8 mouse cellular contexts compared by ENCODE assay signal in genomic region chr7:100120791-100121261, GRCm38 (mm10). TPM values are rescaled to one million over a fixed set of nuclear protein-coding genes. Genes with fewer than 3 reads are reported as not detected.
DNase-seq lines count a peak whose midpoint lies in the region; ATAC-seq lines count a peak whose summit lies in the region.

No protein-coding gene starts in this region.

- H3K4me3 ChIP-seq in intestine, embryonic 16.5 days (ENCODE audit: low read length) = peak overlapping the region; percentile 95
- peak overlapping the region; percentile 69 for H3K4me3 ChIP-seq in macrophage (ENCODE audit: inconsistent target)

- peak; percentile 62 for DNase-seq in left cerebral cortex, postnatal 4 days
- no peak for DNase-seq in left cerebral cortex, postnatal 14 days (ENCODE audit: low spot score in 2 of 2)
- peak; percentile 1 for DNase-seq in T-cell, adult 2 months (ENCODE audit: low spot score)
- DNase-seq in spleen, postnatal 36 days (ENCODE audit: low spot score in 2 of 2) = peak; percentile 40 to 54
- DNase-seq in thymus, postnatal 4 days = no peak

- no peaks in the 10 kb centered on the region for H3K27me3 ChIP-seq in intestine, embryonic 16.5 days (replicated peaks; ENCODE audit: control insufficient read depth, insufficient read depth, low read length)

- intact Hi-C loops in left cerebral cortex, postnatal 4 days (cut with DNase I) = loop anchor here (10.0 kb wide), 1 partner anchor 64 kb away; no protein-coding TSS in a partner anchor
- intact Hi-C loops in left cerebral cortex, postnatal 14 days (cut with DNase I) = loop anchor here (5.0 kb wide), 2 partner anchors 66 to 106 kb away; partner anchors contain the start of gene Pgm2l1

- no peaks in the 10 kb centered on the region for H3K9me3 ChIP-seq in intestine, embryonic 16.5 days (ENCODE audit: control insufficient read depth, low read length)

- H3K4me1 ChIP-seq in intestine, embryonic 16.5 days (ENCODE audit: control insufficient read depth, insufficient read depth, low read length) = no peaks in the 10 kb centered on the region; the same call in 1 of the 2 replicates

- H3K9ac ChIP-seq in intestine, embryonic 16.5 days (ENCODE audit: low read depth, low read length) = peak overlapping the region; percentile 92

- peak overlapping the region; percentile 89 for H3K27ac ChIP-seq in intestine, embryonic 16.5 days (ENCODE audit: low read length)
- peak overlapping the region; percentile 55 for H3K27ac ChIP-seq in macrophage

- peak overlapping the region; percentile 74 for H3K4me2 ChIP-seq in intestine, embryonic 16.5 days (ENCODE audit: low read depth, low read length)

- under 1% methylated on average over 25 of the region's 25 CpGs for WGBS in intestine, embryonic 16.5 days
- WGBS in macrophage (ENCODE audit: missing documents) = 2% methylated on average over 25 of the region's 25 CpGs

- H3K79me2 ChIP-seq in macrophage (ENCODE audit: inconsistent target) = peaks cover 50% of the 10 kb centered on the region

- peaks cover 4% of the 10 kb centered on the region; the same call in 1 of the 2 replicates for H3K36me3 ChIP-seq in intestine, embryonic 16.5 days (ENCODE audit: control insufficient read depth, insufficient read depth, low read length)
- H3K36me3 ChIP-seq in macrophage (ENCODE audit: inconsistent target) = peaks cover 28% of the 10 kb centered on the region

- peak; percentile 65 for ATAC-seq in erythroid progenitor cell, adult 5-6 weeks (replicated peaks; ENCODE audit: low FRiP score, poor library complexity, severe bottlenecking)
- ATAC-seq in intestine, embryonic 16.5 days = peak; percentile 58

RNA-seq across cellular contexts. Expression of gene Pold3, which starts 0.5 kb away (rescaled TPM):
- total RNA-seq in left cerebral cortex, postnatal 4 days (2021) = 10 to 100 TPM; 49.6 to 51.8 TPM
- 10 to 100 TPM; 25.7 to 31.7 TPM for total RNA-seq in left cerebral cortex, postnatal 14 days (2021)
- total RNA-seq in erythroid progenitor cell, adult 5-6 weeks (2015; ENCODE audit: low replicate concordance) = 54.9 and 62.0 TPM in 2 replicates
- total RNA-seq in erythroid progenitor cell, adult 5-6 weeks (2017; ENCODE audit: low replicate concordance) = 129 and 249 TPM in 2 replicates
- 41.0 and 45.7 TPM in 2 replicates for polyA plus RNA-seq in intestine, embryonic 16.5 days (2015; fragmentation: Nextera tagmentation; extraction: Ambion mirVana)
- total RNA-seq in macrophage (2018; cell fraction: chromatin; rRNA removed) = 100 to 1,000 TPM in 25 of 26 experiments, 10 to 100 TPM in 1; 96.3 to 303 (median 184) TPM
- total RNA-seq in macrophage (2018; cell fraction: cytosol; rRNA removed) = 10 to 100 TPM; 25.3 to 38.1 (median 30.7) TPM
- total RNA-seq in macrophage (2018; cell fraction: nucleus; rRNA removed) = 100 to 1,000 TPM in 12 of 26 experiments, 10 to 100 TPM in 14; 61.9 to 188 (median 96.1) TPM
- 27.4 to 53.5 TPM (median 39.1 TPM) in 3 replicates for polyA plus RNA-seq in macrophage (2018)

RNA-seq across cellular contexts. Expression of gene Lipt2, which starts 38.3 kb away (rescaled TPM):
- 1 to 10 TPM; 6.8 to 7.6 TPM for total RNA-seq in left cerebral cortex, postnatal 4 days (2021)
- 1 to 10 TPM; 4.3 to 5.5 TPM for total RNA-seq in left cerebral cortex, postnatal 14 days (2021)
- total RNA-seq in erythroid progenitor cell, adult 5-6 weeks (2015; ENCODE audit: low replicate concordance) = not detected in 2 replicates
- not detected in 2 replicates for total RNA-seq in erythroid progenitor cell, adult 5-6 weeks (2017; ENCODE audit: low replicate concordance)
- polyA plus RNA-seq in intestine, embryonic 16.5 days (2015; fragmentation: Nextera tagmentation; extraction: Ambion mirVana) = 15.6 and 16.4 TPM in 2 replicates
- 1 to 10 TPM in 2 of 26 experiments, under 1 TPM in 10, not detected in 14; 0.42 to 2.0 (median 0.72) TPM for total RNA-seq in macrophage (2018; cell fraction: chromatin; rRNA removed)
- total RNA-seq in macrophage (2018; cell fraction: cytosol; rRNA removed) = 1 to 10 TPM in 21 of 26 experiments, under 1 TPM in 5; 0.33 to 3.7 (median 1.8) TPM
- total RNA-seq in macrophage (2018; cell fraction: nucleus; rRNA removed) = 1 to 10 TPM in 8 of 26 experiments, under 1 TPM in 10, not detected in 8; 0.35 to 2.5 (median 0.73) TPM
- 2.6 to 6.6 TPM (median 5.7 TPM) in 3 replicates for polyA plus RNA-seq in macrophage (2018)

RNA-seq across cellular contexts. Expression of gene Kcne3, which starts 55.5 kb away (rescaled TPM):
- not detected for total RNA-seq in left cerebral cortex, postnatal 4 days (2021)
- not detected for total RNA-seq in left cerebral cortex, postnatal 14 days (2021)
- not detected in 2 replicates for total RNA-seq in erythroid progenitor cell, adult 5-6 weeks (2015; ENCODE audit: low replicate concordance)
- total RNA-seq in erythroid progenitor cell, adult 5-6 weeks (2017; ENCODE audit: low replicate concordance) = not detected in 2 replicates
- 57.7 and 66.6 TPM in 2 replicates for polyA plus RNA-seq in intestine, embryonic 16.5 days (2015; fragmentation: Nextera tagmentation; extraction: Ambion mirVana)
- total RNA-seq in macrophage (2018; cell fraction: chromatin; rRNA removed) = under 1 TPM in 1 of 26 experiments, not detected in 25; 0.98 TPM
- total RNA-seq in macrophage (2018; cell fraction: cytosol; rRNA removed) = under 1 TPM in 14 of 26 experiments, not detected in 12; 0.10 to 0.63 (median 0.34) TPM
- total RNA-seq in macrophage (2018; cell fraction: nucleus; rRNA removed) = under 1 TPM in 2 of 26 experiments, not detected in 24; 0.54 to 0.86 TPM
- 0.39 to 0.61 TPM (median 0.43 TPM) in 3 replicates for polyA plus RNA-seq in macrophage (2018)

Comparison
In these comparisons a context has a peak if more than half of its experiments do, and no peak if none do; other contexts are left out.
1. DNase-seq: peak in left cerebral cortex, postnatal 4 days (single experiment), T-cell, adult 2 months (single experiment) and spleen, postnatal 36 days (2 of 2); none in left cerebral cortex, postnatal 14 days (0 of 2) and thymus, postnatal 4 days (single experiment).
2. RNA of gene Lipt2, which starts 38.3 kb away (total RNA-seq): 6.8 to 7.6 TPM in left cerebral cortex, postnatal 4 days and 4.3 to 5.5 TPM in left cerebral cortex, postnatal 14 days; not detected in erythroid progenitor cell, adult 5-6 weeks; every median in the first group is over 4 times any median in the second.